Mouse (Mus musculus) MEL (cell line): ENCODE results near the gene Grn.

Experiments
- CHD1 ChIP-seq: IDR thresholded peaks from 2 replicates; pipeline ENCODE4 v1.6.1; 2012; ENCODE audit warnings: low read depth, mild to moderate bottlenecking, inconsistent platforms, low read length, improper control_type of control experiment
- CHD2 ChIP-seq: IDR thresholded peaks from 2 replicates; pipeline ENCODE4 v1.6.1; 2011; ENCODE audit warnings: low read length, improper control_type of control experiment
- CTCF ChIP-seq, 3 experiments: IDR thresholded peaks in 2 of 3; conservative IDR thresholded peaks in 1 of 3; 2 replicates each; pipeline ENCODE4 v1.5.1; 2011 to 2012; ENCODE audit warnings: low read length in 3 of 3, low read depth in 2 of 3, mild to moderate bottlenecking in 2 of 3, improper control_type of control experiment in 1 of 3, inconsistent platforms in 1 of 3, mixed read lengths in 1 of 3, moderate library complexity in 1 of 3; ENCODE audit not compliant: control insufficient read depth in 1 of 3, insufficient read depth in 1 of 3, poor library complexity in 1 of 3, severe bottlenecking in 1 of 3
- GABPA ChIP-seq: IDR thresholded peaks from 2 replicates; pipeline ENCODE4 v1.6.1; 2012; ENCODE audit warnings: low read depth, mild to moderate bottlenecking, inconsistent platforms, low read length, improper control_type of control experiment, moderate library complexity
- KAT2A ChIP-seq: conservative IDR thresholded peaks from 2 replicates; pipeline ENCODE4 v1.6.1; 2012; ENCODE audit warnings: low read depth, low read length, improper control_type of control experiment, inconsistent platforms
- MAX ChIP-seq: IDR thresholded peaks from 2 replicates; pipeline ENCODE4 v1.6.1; 2011; ENCODE audit warnings: low read length, improper control_type of control experiment
- MEF2A ChIP-seq: IDR thresholded peaks from 2 replicates; pipeline ENCODE4 v1.6.1; 2014; ENCODE audit warnings: low read depth, mild to moderate bottlenecking, inconsistent platforms, low read length, improper control_type of control experiment; ENCODE audit not compliant: poor library complexity, insufficient replicate concordance, severe bottlenecking; ENCODE audit errors: extremely low read depth
- MYC ChIP-seq: IDR thresholded peaks from 2 replicates; pipeline ENCODE4 v1.6.1; 2011; ENCODE audit warnings: low read depth, mild to moderate bottlenecking, low read length, improper control_type of control experiment, moderate library complexity
- NRF1 ChIP-seq: IDR thresholded peaks from 2 replicates; pipeline ENCODE4 v1.6.1; 2014; ENCODE audit warnings: low read depth, mild to moderate bottlenecking, inconsistent platforms, low read length, improper control_type of control experiment, moderate library complexity; ENCODE audit not compliant: poor library complexity, insufficient read depth, severe bottlenecking
- POLR2A ChIP-seq, 2 experiments: IDR thresholded peaks; 2 replicates each; pipeline ENCODE4 v1.6.1; 2011 to 2012; ENCODE audit warnings: low read length in 2 of 2, mild to moderate bottlenecking in 2 of 2, control low read depth in 1 of 2, improper control_type of control experiment in 1 of 2, low read depth in 1 of 2, moderate library complexity in 1 of 2; ENCODE audit not compliant: control insufficient read depth in 1 of 2, insufficient read depth in 1 of 2, poor library complexity in 1 of 2
- RCOR1 ChIP-seq: IDR thresholded peaks from 2 replicates; pipeline ENCODE4 v1.6.1; 2012; ENCODE audit warnings: low read depth, mild to moderate bottlenecking, inconsistent platforms, low read length, improper control_type of control experiment
- UBTF ChIP-seq: IDR thresholded peaks from 2 replicates; pipeline ENCODE4 v1.6.1; 2012; ENCODE audit warnings: low read depth, mild to moderate bottlenecking, inconsistent platforms, low read length, improper control_type of control experiment, moderate library complexity, borderline replicate concordance; ENCODE audit not compliant: insufficient read depth

- TF ChIP-seq CTCF (IDR thresholded peaks at IDR 0.05 in 2 of 3, conservative IDR thresholded peaks at IDR 0.05 in 1 of 3; ENCODE audit: control insufficient read depth in 1 of 3, insufficient read depth in 1 of 3, low read depth in 2 of 3, low read length in 3 of 3, poor library complexity in 1 of 3, severe bottlenecking in 1 of 3) (no peak), MEF2A (no peak), POLR2A (IDR thresholded peaks at IDR 0.05; ENCODE audit: control insufficient read depth in 1 of 2, insufficient read depth in 1 of 2, low read depth in 1 of 2, low read length in 2 of 2, poor library complexity in 1 of 2) (no peak), CHD1 (no peak), NRF1 (no peak), MAX (no peak), KAT2A (no peak), MYC (no peak), CHD2 (no peak), UBTF (no peak), GABPA (no peak), RCOR1 (no peak)
Measured at GRCm38 (mm10) chr11:102396263-102396662, 33.9 kb upstream of the Grn start.
